ENCODE assay signal across 9 mouse cellular contexts in the genomic region with DNA sequence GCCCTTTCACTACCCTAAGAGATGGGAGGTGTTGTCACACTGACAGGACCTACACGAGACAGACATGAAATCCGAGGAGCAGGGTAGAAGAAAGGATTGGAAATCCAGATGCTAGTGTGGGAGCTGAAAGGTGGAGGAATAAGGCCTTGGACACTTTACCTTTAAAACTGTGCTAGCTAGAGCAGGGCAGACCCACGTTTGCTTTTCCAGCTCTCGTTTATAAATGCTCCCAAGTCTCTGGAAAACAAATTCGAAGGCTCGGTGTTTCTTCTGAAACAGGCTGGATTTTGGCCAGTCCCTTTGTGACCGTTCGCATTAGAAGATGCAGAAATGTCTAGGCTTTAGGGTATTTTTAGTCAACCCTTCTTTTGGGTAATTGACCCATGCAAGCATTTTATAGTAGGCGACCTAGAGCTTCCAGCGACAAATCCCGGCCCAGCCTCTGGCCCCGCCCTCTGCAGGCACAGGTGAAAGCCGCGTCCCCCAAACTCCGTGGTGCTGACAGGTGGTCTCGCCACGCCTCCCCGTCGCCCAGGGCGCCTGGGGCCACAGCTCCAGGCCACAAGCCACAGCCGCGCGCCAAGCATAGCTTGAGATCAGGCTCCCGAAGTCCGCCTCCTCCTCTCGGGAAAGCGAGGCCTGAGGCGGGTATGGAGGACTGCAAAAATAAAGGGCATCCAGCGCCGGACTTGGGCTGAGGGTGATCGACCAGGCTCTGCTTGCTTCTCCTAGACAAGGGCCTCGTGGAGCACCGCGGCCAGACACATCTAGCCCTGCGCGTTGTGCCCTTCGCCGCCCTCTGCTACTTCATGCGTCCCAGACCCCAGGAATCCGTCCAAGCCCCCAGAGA. TPM values are rescaled to one million over a fixed set of nuclear protein-coding genes. Genes with fewer than 3 reads are reported as not detected.
A peak's percentile ranks its signal among the peaks of the same experiment; 100 is the strongest.
DNase-seq lines count a peak whose midpoint lies in the region; ATAC-seq and TF ChIP-seq lines count a peak whose summit lies in the region.
"Had no signal": no experiment of that assay in that cellular context is flagged by ENCODE, and none has a peak within 500 bp of the region (broad histone marks: within the 10 kb centered on the region; RNA-seq: fewer than 3 reads in every experiment).

No protein-coding gene starts in this region.

- no peak for TF ChIP-seq POLR2A in brain, embryonic 14.5 days (IDR thresholded peaks at IDR 0.05; ENCODE audit: borderline replicate concordance, extremely low read depth, insufficient read depth, insufficient read length, poor library complexity, severe bottlenecking)

- peak; percentile 20 for ATAC-seq in lung, embryonic 15.5 days (ENCODE audit: borderline replicate concordance, extremely low read depth, low FRiP score, low TSS enrichment)
- peak; percentile 31; the same call in 1 of the 2 replicates for ATAC-seq in limb, embryonic 12.5 days (ENCODE audit: insufficient number of reproducible peaks, insufficient read depth, low FRiP score, low TSS enrichment, low read depth)
- peak; percentile 4; the same call in 1 of the 2 replicates for ATAC-seq in neural tube, embryonic 14.5 days (ENCODE audit: low read depth)

- no peak for TF ChIP-seq CTCF in brain, embryonic 14.5 days (IDR thresholded peaks at IDR 0.05; ENCODE audit: borderline replicate concordance, extremely low read depth, insufficient read depth, insufficient read length)

- H3K9me3 ChIP-seq in lung, embryonic 15.5 days = no peaks in the 10 kb centered on the region
- no peaks in the 10 kb centered on the region for H3K9me3 ChIP-seq in forebrain, embryonic 10.5 days
- no peaks in the 10 kb centered on the region for H3K9me3 ChIP-seq in hindbrain, embryonic 10.5 days
- H3K9me3 ChIP-seq in limb, embryonic 12.5 days = no peaks in the 10 kb centered on the region
- H3K9me3 ChIP-seq in neural tube, embryonic 14.5 days (ENCODE audit: control insufficient read depth, low read length) = no peaks in the 10 kb centered on the region

- DNase-seq in lung, postnatal 25 days (ENCODE audit: low spot score) = no peak
- peak; percentile 51 for DNase-seq in brain, embryonic 14.5 days (ENCODE audit: low read depth)
- peak; percentile 16 for DNase-seq in forebrain, embryonic 10.5 days (ENCODE audit: extremely low spot score, low spot score)
- peak; percentile 68 for DNase-seq in hindbrain, embryonic 10.5 days (ENCODE audit: low spot score)
- DNase-seq in urinary bladder, postnatal 14 days (ENCODE audit: low spot score) = no peak

- peak overlapping the region; percentile 60 for H3K9ac ChIP-seq in lung, embryonic 15.5 days
- peak overlapping the region; percentile 80 for H3K9ac ChIP-seq in limb, embryonic 12.5 days (replicated peaks)
- H3K9ac ChIP-seq in neural tube, embryonic 14.5 days (replicated peaks; ENCODE audit: low read depth, low read length) = peak overlapping the region; percentile 65

- peak overlapping the region; percentile 99 for H3K4me2 ChIP-seq in lung, embryonic 15.5 days
- H3K4me2 ChIP-seq in limb, embryonic 12.5 days = peak overlapping the region; percentile 96
- peak overlapping the region; percentile 99 for H3K4me2 ChIP-seq in neural tube, embryonic 14.5 days (ENCODE audit: low read depth, low read length)

- H3K4me3 ChIP-seq in lung, embryonic 15.5 days = peak overlapping the region; percentile 54
- H3K4me3 ChIP-seq in forebrain, embryonic 10.5 days = peak overlapping the region; percentile 76
- H3K4me3 ChIP-seq in hindbrain, embryonic 10.5 days = peak overlapping the region; percentile 72
- peak overlapping the region; percentile 72 for H3K4me3 ChIP-seq in limb, embryonic 12.5 days (replicated peaks)
- H3K4me3 ChIP-seq in neural tube, embryonic 14.5 days (ENCODE audit: low read depth, low read length) = peak overlapping the region; percentile 62

- peak overlapping the region; percentile 81 for H3K27ac ChIP-seq in lung, embryonic 15.5 days
- peak overlapping the region; percentile 93 for H3K27ac ChIP-seq in forebrain, embryonic 10.5 days
- peak overlapping the region; percentile 90 for H3K27ac ChIP-seq in hindbrain, embryonic 10.5 days
- H3K27ac ChIP-seq in limb, embryonic 12.5 days = peak overlapping the region; percentile 92
- H3K27ac ChIP-seq in neural tube, embryonic 14.5 days (ENCODE audit: low read depth, low read length) = no peak overlapping the region
- H3K27ac ChIP-seq: macrophage had no signal

- no peaks in the 10 kb centered on the region for H3K27me3 ChIP-seq in lung, embryonic 15.5 days
- peaks cover 27% of the 10 kb centered on the region for H3K27me3 ChIP-seq in forebrain, embryonic 10.5 days (ENCODE audit: poor library complexity, severe bottlenecking)
- H3K27me3 ChIP-seq in hindbrain, embryonic 10.5 days (ENCODE audit: insufficient read depth, poor library complexity, severe bottlenecking) = peaks cover 27% of the 10 kb centered on the region
- 0 out of 2 replicates have a peak, but pooled peaks cover 2% of the 10 kb centered on the region for H3K27me3 ChIP-seq in limb, embryonic 12.5 days
- peaks cover 11% of the 10 kb centered on the region for H3K27me3 ChIP-seq in neural tube, embryonic 14.5 days (ENCODE audit: control insufficient read depth, insufficient read depth, low read length)

- no peaks in the 10 kb centered on the region for H3K36me3 ChIP-seq in lung, embryonic 15.5 days
- H3K36me3 ChIP-seq in forebrain, embryonic 10.5 days (replicated peaks) = no peaks in the 10 kb centered on the region
- H3K36me3 ChIP-seq in hindbrain, embryonic 10.5 days = no peaks in the 10 kb centered on the region
- H3K36me3 ChIP-seq in limb, embryonic 12.5 days = no peaks in the 10 kb centered on the region
- H3K36me3 ChIP-seq in neural tube, embryonic 14.5 days (ENCODE audit: control insufficient read depth, insufficient read depth, low read length) = no peaks in the 10 kb centered on the region

- H3K4me1 ChIP-seq in lung, embryonic 15.5 days = peaks cover 34% of the 10 kb centered on the region
- H3K4me1 ChIP-seq in forebrain, embryonic 10.5 days = peaks cover 55% of the 10 kb centered on the region
- H3K4me1 ChIP-seq in hindbrain, embryonic 10.5 days (replicated peaks) = peaks cover 47% of the 10 kb centered on the region
- H3K4me1 ChIP-seq in limb, embryonic 12.5 days (replicated peaks) = peaks cover 22% of the 10 kb centered on the region
- peaks cover 5% of the 10 kb centered on the region; the same call in 1 of the 2 replicates for H3K4me1 ChIP-seq in neural tube, embryonic 14.5 days (ENCODE audit: control insufficient read depth, insufficient read depth, low read length)

- 5% methylated on average over 40 of the region's 40 CpGs for WGBS in lung, embryonic 15.5 days
- WGBS in forebrain, embryonic 10.5 days = 3% methylated on average over 40 of the region's 40 CpGs
- WGBS in hindbrain, embryonic 10.5 days = 3% methylated on average over 40 of the region's 40 CpGs
- 3% methylated on average over 40 of the region's 40 CpGs for WGBS in limb, embryonic 12.5 days
- WGBS in neural tube, embryonic 14.5 days = 4% methylated on average over 40 of the region's 40 CpGs

RNA-seq across cellular contexts. Expression of a gene that starts 0.8 kb away (rescaled TPM):
- polyA plus RNA-seq in lung, embryonic 15.5 days (2015; fragmentation: Nextera tagmentation; extraction: Ambion mirVana) = 6.4 and 6.5 TPM in 2 replicates
- polyA plus RNA-seq in brain, embryonic 14.5 days (2012; rRNA removed) = 5.8 and 7.8 TPM in 2 replicates
- polyA plus RNA-seq in forebrain, embryonic 10.5 days (2016; fragmentation: Nextera tagmentation; extraction: Ambion mirVana) = 3.4 and 3.7 TPM in 2 replicates
- 2.7 and 4.5 TPM in 2 replicates for polyA plus RNA-seq in hindbrain, embryonic 10.5 days (2016; fragmentation: Nextera tagmentation; extraction: Ambion mirVana)
- 6.7 and 6.8 TPM in 2 replicates for polyA plus RNA-seq in limb, embryonic 12.5 days (2016; fragmentation: Nextera tagmentation; extraction: Ambion mirVana)
- polyA plus RNA-seq in neural tube, embryonic 14.5 days (2014; fragmentation: Nextera tagmentation; extraction: Ambion mirVana) = 2.6 and 3.8 TPM in 2 replicates

RNA-seq across cellular contexts. Expression of a gene that starts 49.9 kb away (rescaled TPM):
- polyA plus RNA-seq in lung, embryonic 15.5 days (2015; fragmentation: Nextera tagmentation; extraction: Ambion mirVana) = 46.0 and 47.1 TPM in 2 replicates
- polyA plus RNA-seq in brain, embryonic 14.5 days (2012; rRNA removed) = 12.7 and 14.2 TPM in 2 replicates
- polyA plus RNA-seq in forebrain, embryonic 10.5 days (2016; fragmentation: Nextera tagmentation; extraction: Ambion mirVana) = 34.5 and 35.8 TPM in 2 replicates
- polyA plus RNA-seq in hindbrain, embryonic 10.5 days (2016; fragmentation: Nextera tagmentation; extraction: Ambion mirVana) = 34.1 and 36.8 TPM in 2 replicates
- polyA plus RNA-seq in limb, embryonic 12.5 days (2016; fragmentation: Nextera tagmentation; extraction: Ambion mirVana) = 28.6 and 29.4 TPM in 2 replicates
- polyA plus RNA-seq in neural tube, embryonic 14.5 days (2014; fragmentation: Nextera tagmentation; extraction: Ambion mirVana) = 23.5 and 26.2 TPM in 2 replicates

RNA-seq across cellular contexts. Expression of a gene that starts 59.8 kb away (rescaled TPM):
- 69.5 and 69.7 TPM in 2 replicates for polyA plus RNA-seq in lung, embryonic 15.5 days (2015; fragmentation: Nextera tagmentation; extraction: Ambion mirVana)
- 55.7 and 66.6 TPM in 2 replicates for polyA plus RNA-seq in brain, embryonic 14.5 days (2012; rRNA removed)
- 106 and 107 TPM in 2 replicates for polyA plus RNA-seq in forebrain, embryonic 10.5 days (2016; fragmentation: Nextera tagmentation; extraction: Ambion mirVana)
- polyA plus RNA-seq in hindbrain, embryonic 10.5 days (2016; fragmentation: Nextera tagmentation; extraction: Ambion mirVana) = 82.9 and 97.7 TPM in 2 replicates
- polyA plus RNA-seq in limb, embryonic 12.5 days (2016; fragmentation: Nextera tagmentation; extraction: Ambion mirVana) = 83.1 and 89.5 TPM in 2 replicates
- 161 and 163 TPM in 2 replicates for polyA plus RNA-seq in neural tube, embryonic 14.5 days (2014; fragmentation: Nextera tagmentation; extraction: Ambion mirVana)

Comparison
In these comparisons a context has a peak if more than half of its experiments do, and no peak if none do; other contexts are left out.
1. DNase-seq: peak in brain, embryonic 14.5 days (single experiment), forebrain, embryonic 10.5 days (single experiment) and hindbrain, embryonic 10.5 days (single experiment); none in lung, postnatal 25 days (single experiment) and urinary bladder, postnatal 14 days (single experiment).
2. Peak in every context shown above with its lines, with median percentiles within 50 percentile points of each other: ATAC-seq, H3K4me2 ChIP-seq, H3K4me3 ChIP-seq and H3K9ac ChIP-seq.